Mouse (Mus musculus) testis, adult 2 months (tissue): ENCODE data around the gene Il18bp. TPM values are rescaled to one million over a fixed set of nuclear protein-coding genes. Genes with fewer than 3 reads are reported as not detected.

Source experiments
- H3K27ac ChIP-seq: fragments of 200-500 bp; 2 replicates; pipeline ENCODE4 v1.5.1; 2012; ENCODE audit warnings: low read depth, low read length; ENCODE audit not compliant: control insufficient read depth, insufficient read depth
- H3K27me3 ChIP-seq: fragments of 200-500 bp; 2 replicates; pipeline ENCODE4 v1.6.1; 2012; ENCODE audit warnings: mild to moderate bottlenecking, low read length, moderate library complexity; ENCODE audit not compliant: control insufficient read depth, insufficient read depth
- H3K36me3 ChIP-seq: fragments of 200-500 bp; 2 replicates; pipeline ENCODE4 v1.6.1; 2012; ENCODE audit warnings: mild to moderate bottlenecking, low read length; ENCODE audit not compliant: control insufficient read depth, insufficient read depth
- H3K4me1 ChIP-seq: fragments of 200-500 bp; 2 replicates; pipeline ENCODE4 v1.6.1; 2012; ENCODE audit warnings: low read length; ENCODE audit not compliant: control insufficient read depth, insufficient read depth
- H3K4me3 ChIP-seq: fragments of 200-500 bp; 2 replicates; pipeline ENCODE4 v1.5.1; 2012; ENCODE audit warnings: low read depth, mild to moderate bottlenecking, low read length, moderate library complexity, mixed read lengths; ENCODE audit not compliant: control insufficient read depth
- CTCF ChIP-seq: fragments of 200-500 bp; IDR thresholded peaks from 2 replicates; pipeline ENCODE4 v1.5.1; 2012; ENCODE audit warnings: low read depth, mild to moderate bottlenecking, inconsistent platforms, low read length, moderate library complexity; ENCODE audit not compliant: control insufficient read depth, insufficient read depth, insufficient replicate concordance
- POLR2A ChIP-seq: fragments of 200-500 bp; IDR thresholded peaks from 2 replicates; pipeline ENCODE4 v1.6.1; 2012; ENCODE audit warnings: low read depth, mild to moderate bottlenecking, inconsistent platforms, low read length, moderate library complexity; ENCODE audit not compliant: control insufficient read depth
- polyA plus RNA-seq: library from polyadenylated mRNA; depleted of rRNA; stranded (reverse); fragments of >200 nt; gene quantifications from 2 replicates; pipeline ENCODE4 v1.2.3, GENCODE M21; 2012

Il18bp gene
- polyA plus RNA-seq, 1 experiment, result 3.3 TPM

- Histone ChIP-seq H3K27me3 (no peaks in the 10 kb centered on the region), H3K4me3 (no peak overlapping the region)
These were observed 18.2 kb downstream of the Il18bp start for GRCm38 (mm10) chr7:102000296-102000695.

GRCm38 (mm10) chr7:101999461-102000151, 18.9 kb downstream of the Il18bp start:
- no peak overlapping the region for H3K4me3 ChIP-seq
- H3K4me1 ChIP-seq, result no peaks in the 10 kb centered on the region
- TF ChIP-seq POLR2A (no peak), CTCF (no peak)
- H3K27me3 ChIP-seq, result no peaks in the 10 kb centered on the region
- H3K27ac ChIP-seq, result no peak overlapping the region
- H3K36me3 ChIP-seq, result no peaks in the 10 kb centered on the region; the same call in none of the 2 replicates

More at GRCm38 (mm10) chr7:102000296-102000695, 18.2 kb downstream of the Il18bp start:
- H3K36me3 ChIP-seq, result no peaks in the 10 kb centered on the region; the same call in none of the 2 replicates
- H3K27ac ChIP-seq, result no peak overlapping the region
- no peaks in the 10 kb centered on the region for H3K4me1 ChIP-seq
- TF ChIP-seq POLR2A (no peak), CTCF (no peak)

- Histone ChIP-seq H3K4me3 (no peak overlapping the region), H3K27me3 (no peaks in the 10 kb centered on the region), H3K27ac (no peak overlapping the region), H3K4me1 (no peaks in the 10 kb centered on the region), H3K36me3 (no peaks in the 10 kb centered on the region; the same call in none of the 2 replicates)
- no peak for TF ChIP-seq POLR2A
- peak; percentile 85 for TF ChIP-seq CTCF
These were observed 20.1 kb downstream of the Il18bp start for GRCm38 (mm10) chr7:101998194-101998927.

GRCm38 (mm10) chr7:101994241-101994640, 24.2 kb downstream of the Il18bp start:
- Histone ChIP-seq H3K4me3 (no peak overlapping the region), H3K36me3 (peaks cover 2% of the 10 kb centered on the region), H3K4me1 (no peaks in the 10 kb centered on the region), H3K27ac (no peak overlapping the region), H3K27me3 (no peaks in the 10 kb centered on the region)
- TF ChIP-seq POLR2A (no peak), CTCF (no peak)

- no peak overlapping the region for H3K4me3 ChIP-seq
- no peak overlapping the region for H3K27ac ChIP-seq
- TF ChIP-seq CTCF, result no peak
- no peak for TF ChIP-seq POLR2A
- no peaks in the 10 kb centered on the region for H3K4me1 ChIP-seq
- H3K27me3 ChIP-seq, result no peaks in the 10 kb centered on the region
- H3K36me3 ChIP-seq, result no peaks in the 10 kb centered on the region
These were observed 33.4 kb downstream of the Il18bp start for GRCm38 (mm10) chr7:101985081-101985480.

- H3K4me3 ChIP-seq, result no peak overlapping the region
- H3K4me1 ChIP-seq, result no peaks in the 10 kb centered on the region
- no peaks in the 10 kb centered on the region for H3K27me3 ChIP-seq
- H3K27ac ChIP-seq, result no peak overlapping the region
- no peaks in the 10 kb centered on the region for H3K36me3 ChIP-seq
- TF ChIP-seq POLR2A (no peak), CTCF (no peak)
These were observed 35.8 kb downstream of the Il18bp start for GRCm38 (mm10) chr7:101982735-101983134.

- Histone ChIP-seq H3K36me3 (no peaks in the 10 kb centered on the region), H3K27me3 (no peaks in the 10 kb centered on the region), H3K4me3 (no peak overlapping the region), H3K4me1 (peaks cover 6% of the 10 kb centered on the region), H3K27ac (no peak overlapping the region)
- no peak for TF ChIP-seq POLR2A
- TF ChIP-seq CTCF, result no peak
These were observed 44.0 kb downstream of the Il18bp start for GRCm38 (mm10) chr7:101974505-101974904.
